Mouse (Mus musculus) heart, adult 11 months (tissue): ENCODE data around the gene Hopx.
A peak's percentile ranks its signal among the peaks of the same experiment; 100 is the strongest.

Experiments used
- DNase-seq: peaks from one replicate; pipeline ENCODE4 v3.0.0; 2022

The Hopx gene

GRCm38 (mm10) chr5:77099317-77099996 is 15.5 kb downstream of the Hopx start:
- DNase-seq = peak; percentile 96

GRCm38 (mm10) chr5:77098874-77099273 is 16.0 kb downstream of the Hopx start:
- DNase-seq = no peak

- DNase-seq = no peak
Observed at GRCm38 (mm10) chr5:77097686-77098085, 17.2 kb downstream of the Hopx start.

- peak; percentile 65 for DNase-seq
Observed at GRCm38 (mm10) chr5:77096194-77096593, 18.7 kb downstream of the Hopx start.

- peak; percentile 99 for DNase-seq
Observed at GRCm38 (mm10) chr5:77094510-77095491, 20.1 kb downstream of the Hopx start.

GRCm38 (mm10) chr5:77093961-77094360 is 21.0 kb downstream of the Hopx start:
- DNase-seq = no peak

GRCm38 (mm10) chr5:77092531-77092930 is 22.4 kb downstream of the Hopx start:
- DNase-seq = peak; percentile 94

GRCm38 (mm10) chr5:77091923-77092322 is 23.0 kb downstream of the Hopx start:
- DNase-seq = no peak

- no peak for DNase-seq
Observed at GRCm38 (mm10) chr5:77090521-77091096, 24.3 kb downstream of the Hopx start.

GRCm38 (mm10) chr5:77089901-77090300 is 25.0 kb downstream of the Hopx start:
- no peak for DNase-seq

GRCm38 (mm10) chr5:77089294-77089693 is 25.6 kb downstream of the Hopx start:
- DNase-seq = peak; percentile 94

GRCm38 (mm10) chr5:77087122-77087521 is 27.8 kb downstream of the Hopx start:
- DNase-seq = no peak

- no peak for DNase-seq
Observed at GRCm38 (mm10) chr5:77086541-77086940, 28.4 kb downstream of the Hopx start.

- DNase-seq = no peak
Observed at GRCm38 (mm10) chr5:77085753-77086450, 29.0 kb downstream of the Hopx start.

GRCm38 (mm10) chr5:77084418-77084817 is 30.5 kb downstream of the Hopx start:
- DNase-seq = no peak

GRCm38 (mm10) chr5:77082735-77083134 is 32.2 kb downstream of the Hopx start:
- DNase-seq = no peak

- peak; percentile 93 for DNase-seq
Observed at GRCm38 (mm10) chr5:77080761-77081160, 34.2 kb downstream of the Hopx start.

- no peak for DNase-seq
Observed at GRCm38 (mm10) chr5:77075951-77076350, 39.0 kb downstream of the Hopx start.

- DNase-seq = peak; percentile 97
Observed at GRCm38 (mm10) chr5:77074914-77075313, 40.0 kb downstream of the Hopx start.

GRCm38 (mm10) chr5:77073794-77074193 is 41.1 kb downstream of the Hopx start:
- no peak for DNase-seq

GRCm38 (mm10) chr5:77071626-77072025 is 43.3 kb downstream of the Hopx start:
- DNase-seq = no peak

- no peak for DNase-seq
Observed at GRCm38 (mm10) chr5:77070987-77071386, 43.9 kb downstream of the Hopx start.

- no peak for DNase-seq
Observed at GRCm38 (mm10) chr5:77067321-77067720, 47.6 kb downstream of the Hopx start.
